Mouse (Mus musculus) thymus, adult 2 months (tissue): ENCODE data around the gene Znrf3. TPM values are rescaled to one million over a fixed set of nuclear protein-coding genes. Genes with fewer than 3 reads are reported as not detected.

Experiments
- DNase-seq: peaks from one replicate; pipeline ENCODE4 v3.0.0; 2021
- H3K27ac ChIP-seq: fragments of 200-500 bp; 2 replicates; pipeline ENCODE4 v1.5.1; 2012; ENCODE audit warnings: low read length, control low read depth; ENCODE audit not compliant: control insufficient read depth, insufficient read depth
- H3K27me3 ChIP-seq: fragments of 200-500 bp; 2 replicates; pipeline ENCODE4 v1.6.1; 2012; ENCODE audit warnings: mild to moderate bottlenecking, low read length, moderate library complexity, mixed read lengths; ENCODE audit not compliant: control insufficient read depth, insufficient read depth
- H3K36me3 ChIP-seq: fragments of 200-500 bp; 2 replicates; pipeline ENCODE4 v1.6.1; 2012; ENCODE audit warnings: mild to moderate bottlenecking, low read length, moderate library complexity; ENCODE audit not compliant: control insufficient read depth, insufficient read depth
- H3K4me1 ChIP-seq: fragments of 200-500 bp; replicated peaks from 2 replicates; pipeline ENCODE4 v1.6.1; 2012; ENCODE audit warnings: low read length; ENCODE audit not compliant: control insufficient read depth, insufficient read depth
- H3K4me3 ChIP-seq: fragments of 200-500 bp; 2 replicates; pipeline ENCODE4 v1.5.1; 2012; ENCODE audit warnings: mild to moderate bottlenecking, low read length, control low read depth, moderate library complexity; ENCODE audit not compliant: control insufficient read depth, insufficient read depth
- CTCF ChIP-seq: fragments of 200-500 bp; IDR thresholded peaks from 2 replicates; pipeline ENCODE4 v1.5.1; 2012; ENCODE audit warnings: mild to moderate bottlenecking, control low read depth, low read length, moderate library complexity, borderline replicate concordance; ENCODE audit not compliant: control insufficient read depth, poor library complexity, insufficient read depth; ENCODE audit errors: extremely low read depth
- POLR2A ChIP-seq: fragments of 200-500 bp; IDR thresholded peaks from 2 replicates; pipeline ENCODE4 v1.6.1; 2012; ENCODE audit warnings: mild to moderate bottlenecking, low read length, control low read depth, moderate library complexity; ENCODE audit not compliant: control insufficient read depth, poor library complexity, insufficient read depth; ENCODE audit errors: extremely low read depth
- WGBS: fragments of 180-500 bp; shearing (Covaris S2); methylation state at CpG from one replicate; pipeline ENCODE4 v1.1.7; 2018; 5-methylcytosine and 5-hydroxymethylcytosine counted together
- polyA plus RNA-seq: library from polyadenylated mRNA; depleted of rRNA; stranded (reverse); fragments of >200 nt; gene quantifications from 2 replicates; pipeline ENCODE4 v1.2.3, GENCODE M21; 2012

Gene Znrf3
- polyA plus RNA-seq, 1 experiment = 17.3 TPM

DNA sequence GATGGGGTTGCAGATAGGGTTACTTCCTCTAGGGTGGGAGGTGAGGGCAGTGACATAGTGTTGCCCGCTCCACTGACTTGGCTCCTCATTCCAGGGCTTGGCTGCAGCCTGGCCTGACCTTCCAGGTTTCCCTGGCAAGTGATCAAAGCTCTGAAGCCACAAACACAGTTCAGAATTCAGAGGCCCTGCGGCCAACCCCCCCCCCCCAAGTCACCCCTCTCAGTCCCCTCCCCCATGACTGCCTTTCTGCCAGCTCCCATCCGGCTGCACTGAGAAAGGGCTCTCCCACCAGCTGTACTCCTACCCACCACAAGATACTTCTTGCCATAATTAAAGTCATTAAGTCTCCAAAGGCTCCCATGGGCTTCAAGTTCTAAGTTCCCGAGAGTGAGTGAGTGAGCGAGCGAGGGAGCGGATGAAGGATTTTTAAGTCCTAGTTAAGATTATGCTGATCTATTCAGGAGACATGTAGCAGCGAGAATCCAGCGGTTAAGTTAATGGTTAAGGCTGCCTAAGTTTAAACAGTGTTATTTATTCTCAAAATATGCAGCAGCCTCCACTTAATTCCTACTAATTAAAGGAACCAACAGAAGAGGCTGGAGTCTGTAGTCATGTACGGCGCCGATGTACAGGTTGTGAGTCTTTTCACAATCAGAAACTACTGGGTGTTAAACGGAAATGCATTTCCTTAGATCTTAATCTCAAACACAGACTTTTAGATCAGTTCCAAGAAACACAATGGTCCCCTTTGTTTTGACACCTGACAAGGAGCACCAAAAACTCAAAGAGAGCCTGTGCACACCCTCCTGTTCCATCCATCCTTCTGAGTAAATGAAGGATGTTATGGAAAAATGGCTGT lies 147.3 kb downstream of the Znrf3 start:
- DNase-seq = peak; percentile 50
- Histone ChIP-seq H3K27me3 (no peaks in the 10 kb centered on the region), H3K27ac (peak overlapping the region; percentile 81), H3K4me1 (peaks cover 30% of the 10 kb centered on the region), H3K36me3 (no peaks in the 10 kb centered on the region), H3K4me3 (peak overlapping the region; percentile 18; the same call in 1 of the 2 replicates)
- 17% methylated on average over 13 of the region's 13 CpGs for WGBS
- TF ChIP-seq CTCF = no peak
- no peak for TF ChIP-seq POLR2A

DNA sequence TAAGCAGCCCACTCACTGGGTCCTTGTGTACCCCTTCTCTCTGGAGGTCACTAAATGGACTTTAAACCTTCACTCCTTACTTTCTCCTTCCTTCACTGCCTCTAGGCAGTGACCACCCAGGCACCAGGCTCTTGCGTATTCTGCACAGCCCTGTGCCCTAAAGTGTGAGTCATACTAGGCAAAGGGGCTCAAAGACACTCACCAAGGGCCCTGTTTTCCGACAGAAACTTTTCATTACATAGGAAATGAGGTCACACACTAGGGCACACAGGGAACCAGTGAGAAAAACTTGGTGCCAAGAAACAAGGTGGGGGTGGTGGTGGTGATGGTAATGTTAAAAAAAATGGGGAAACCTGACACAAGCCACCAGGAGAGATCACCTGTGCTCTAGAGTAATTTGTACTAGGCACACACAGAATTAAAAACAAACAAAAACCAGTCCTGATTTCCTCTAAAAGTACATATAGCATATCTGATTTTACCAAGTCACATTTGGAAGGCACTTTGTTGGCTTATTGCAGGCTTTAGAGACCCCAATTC lies 148.0 kb downstream of the Znrf3 start:
- Histone ChIP-seq H3K4me3 (no peak overlapping the region), H3K36me3 (no peaks in the 10 kb centered on the region), H3K27ac (peak overlapping the region; percentile 60), H3K4me1 (peaks cover 30% of the 10 kb centered on the region), H3K27me3 (no peaks in the 10 kb centered on the region)
- 29% methylated on average over 2 of the region's 2 CpGs for WGBS
- DNase-seq = peak; percentile 15
- no peak for TF ChIP-seq POLR2A

DNA sequence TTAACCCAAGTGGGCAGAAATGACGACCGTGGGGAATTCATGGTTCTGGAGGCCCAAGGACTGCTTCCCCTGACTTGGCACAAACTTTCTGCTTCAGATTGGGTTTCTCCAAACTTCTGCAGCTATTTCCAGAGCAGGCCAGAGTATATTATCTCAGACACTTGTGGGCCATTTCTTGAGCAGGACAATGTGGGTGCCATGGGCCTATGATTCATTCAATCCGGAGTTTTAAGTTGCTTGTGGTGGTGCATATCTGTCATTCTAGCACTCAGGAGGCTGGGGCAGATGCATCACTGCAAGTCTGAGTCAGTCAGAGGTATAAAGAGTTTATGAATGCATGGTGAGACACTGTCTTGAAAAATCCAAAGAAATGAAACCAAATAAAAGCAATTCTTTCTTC lies 149.8 kb downstream of the Znrf3 start:
- H3K4me3 ChIP-seq = no peak overlapping the region
- H3K36me3 ChIP-seq = no peaks in the 10 kb centered on the region
- H3K27me3 ChIP-seq = no peaks in the 10 kb centered on the region
- TF ChIP-seq POLR2A (no peak), CTCF (no peak)
- peaks cover 27% of the 10 kb centered on the region for H3K4me1 ChIP-seq
- 86% methylated on average over 3 of the region's 3 CpGs for WGBS
- no peak for DNase-seq
- no peak overlapping the region for H3K27ac ChIP-seq

DNA sequence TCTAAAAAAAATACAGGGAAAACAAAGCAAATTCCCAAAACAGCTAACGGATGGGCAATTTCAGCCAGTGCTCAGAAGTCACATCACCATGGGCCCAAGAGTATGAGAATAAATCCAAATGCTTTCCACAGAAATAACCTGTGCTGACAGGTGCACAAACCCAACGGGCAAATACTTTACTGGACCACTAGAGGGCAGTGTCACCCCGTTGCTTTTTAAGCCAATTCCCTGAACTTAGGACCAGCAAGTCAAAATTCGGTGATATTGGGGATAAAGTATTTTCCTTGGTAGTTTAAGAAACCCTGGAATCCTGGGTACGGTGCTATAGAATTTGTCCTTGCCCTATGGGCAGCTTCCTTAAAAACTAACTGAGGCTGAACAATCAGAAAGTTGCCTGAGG lies 154.0 kb downstream of the Znrf3 start:
- Histone ChIP-seq H3K27me3 (no peaks in the 10 kb centered on the region), H3K4me3 (no peak overlapping the region), H3K27ac (no peak overlapping the region), H3K36me3 (peaks cover 12% of the 10 kb centered on the region; the same call in 1 of the 2 replicates), H3K4me1 (peaks cover 4% of the 10 kb centered on the region)
- no peak for TF ChIP-seq CTCF
- no peak for TF ChIP-seq POLR2A
- DNase-seq = peak; percentile 74
- 24% methylated on average over 5 of the region's 5 CpGs for WGBS

DNA sequence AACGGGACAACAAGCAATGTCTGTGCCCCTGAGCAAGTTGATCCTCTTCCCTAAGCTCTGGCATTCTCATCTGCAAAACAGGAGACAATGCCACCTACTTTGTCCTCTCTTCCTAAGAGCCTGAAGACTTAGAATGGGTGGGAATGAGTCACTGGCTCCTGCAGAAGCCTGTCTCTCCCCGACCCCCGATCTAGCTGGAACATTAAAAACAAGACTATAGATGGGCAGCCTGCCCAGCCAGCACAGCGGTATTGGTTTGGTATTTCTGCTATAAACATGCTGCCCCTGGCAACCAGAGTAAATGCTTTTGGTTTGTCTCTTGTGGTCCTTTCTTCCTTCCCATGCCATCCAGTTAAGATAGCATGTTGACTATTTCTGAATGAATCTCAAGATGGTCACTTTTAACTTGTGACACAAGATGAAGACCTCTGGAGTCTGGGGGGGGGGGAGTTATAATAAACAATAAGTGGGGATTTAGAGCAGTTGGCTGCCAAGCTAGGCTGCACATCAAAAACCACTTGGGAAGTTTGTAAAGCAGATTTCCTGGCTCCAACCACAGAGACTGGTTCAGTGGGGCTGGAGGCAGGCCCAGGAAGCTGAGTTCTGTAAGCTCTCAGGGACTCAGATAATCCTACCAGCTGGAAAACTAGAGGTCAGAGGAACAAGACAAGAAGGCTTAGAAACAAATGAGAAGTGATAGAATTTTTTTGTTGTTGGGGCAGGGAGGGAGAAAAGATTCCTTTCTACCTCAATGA lies 154.6 kb downstream of the Znrf3 start:
- Histone ChIP-seq H3K4me1 (no peaks in the 10 kb centered on the region), H3K27ac (no peak overlapping the region), H3K4me3 (no peak overlapping the region), H3K27me3 (no peaks in the 10 kb centered on the region), H3K36me3 (peaks cover 13% of the 10 kb centered on the region; the same call in 1 of the 2 replicates)
- WGBS = 91% methylated on average over 4 of the region's 4 CpGs
- TF ChIP-seq CTCF (no peak), POLR2A (no peak)
- no peak for DNase-seq

DNA sequence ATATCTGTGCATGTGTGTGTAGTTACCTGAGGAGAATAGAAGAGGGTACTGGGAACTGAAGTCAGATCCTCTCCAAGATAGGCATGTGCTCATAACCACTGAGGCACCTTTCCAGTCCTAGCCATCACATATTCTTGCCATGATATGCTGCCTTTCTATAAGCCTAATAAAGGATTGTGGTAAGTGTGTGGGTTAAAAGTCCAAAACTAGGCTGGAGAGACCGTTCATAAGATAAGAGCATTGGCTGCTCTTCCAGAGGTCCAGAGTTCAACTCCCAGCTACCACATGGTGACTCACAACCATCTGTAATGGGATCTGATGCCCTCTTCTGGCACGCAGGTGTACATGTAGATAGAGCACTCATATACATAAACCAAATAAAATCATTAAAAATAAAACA lies 160.7 kb downstream of the Znrf3 start:
- H3K36me3 ChIP-seq = peaks cover 42% of the 10 kb centered on the region
- no peak overlapping the region for H3K4me3 ChIP-seq
- no peaks in the 10 kb centered on the region for H3K27me3 ChIP-seq
- 97% methylated on average over 2 of the region's 2 CpGs for WGBS
- no peaks in the 10 kb centered on the region for H3K4me1 ChIP-seq
- no peak for TF ChIP-seq CTCF
- TF ChIP-seq POLR2A = no peak
- no peak for DNase-seq
- no peak overlapping the region for H3K27ac ChIP-seq
